Mouse (Mus musculus) CH12.LX (cell line): ENCODE results near the gene Smim24.

Experiments used
- BHLHE40 ChIP-seq: IDR thresholded peaks from 2 replicates; pipeline ENCODE4 v1.6.1; 2011; ENCODE audit warnings: mild to moderate bottlenecking, low read depth, low read length, improper control_type of control experiment
- CTCF ChIP-seq, 2 experiments: IDR thresholded peaks in 1 of 2; conservative IDR thresholded peaks in 1 of 2; 2 replicates each; pipeline ENCODE4 v1.5.1; 2011 to 2012; ENCODE audit warnings: low read depth in 2 of 2, low read length in 2 of 2, improper control_type of control experiment in 1 of 2, inconsistent platforms in 1 of 2, mild to moderate bottlenecking in 1 of 2, moderate library complexity in 1 of 2
- HCFC1 ChIP-seq: IDR thresholded peaks from 2 replicates; pipeline ENCODE4 v1.6.1; 2012; ENCODE audit warnings: low read depth, mild to moderate bottlenecking, inconsistent platforms, low read length, improper control_type of control experiment
- MAFK ChIP-seq: IDR thresholded peaks from 2 replicates; pipeline ENCODE4 v1.6.1; 2011; ENCODE audit warnings: low read length, improper control_type of control experiment; ENCODE audit not compliant: insufficient replicate concordance
- MAX ChIP-seq: IDR thresholded peaks from 2 replicates; pipeline ENCODE4 v1.6.1; 2011; ENCODE audit warnings: low read length, improper control_type of control experiment
- MEF2A ChIP-seq: IDR thresholded peaks from 2 replicates; pipeline ENCODE4 v1.6.1; 2014; ENCODE audit warnings: low read depth, mild to moderate bottlenecking, inconsistent platforms, low read length, improper control_type of control experiment, borderline replicate concordance
- MXI1 ChIP-seq: IDR thresholded peaks from 2 replicates; pipeline ENCODE4 v1.6.1; 2011; ENCODE audit warnings: mild to moderate bottlenecking, low read depth, low read length, improper control_type of control experiment
- PAX5 ChIP-seq: IDR thresholded peaks from 2 replicates; pipeline ENCODE4 v1.6.1; 2012; ENCODE audit warnings: low read length, inconsistent platforms, mixed read lengths
- POLR2A ChIP-seq: IDR thresholded peaks from 2 replicates; pipeline ENCODE4 v1.6.1; 2011; ENCODE audit warnings: low read depth, mild to moderate bottlenecking, improper control_type of control experiment, low read length
- UBTF ChIP-seq: IDR thresholded peaks from 2 replicates; pipeline ENCODE4 v1.6.1; 2012; ENCODE audit warnings: low read depth, mild to moderate bottlenecking, inconsistent platforms, low read length, improper control_type of control experiment, moderate library complexity
- USF1 ChIP-seq: IDR thresholded peaks from 2 replicates; pipeline ENCODE4 v1.6.1; 2014; ENCODE audit warnings: low read depth, mild to moderate bottlenecking, inconsistent platforms, low read length, improper control_type of control experiment
- ZC3H11A ChIP-seq: IDR thresholded peaks from 2 replicates; pipeline ENCODE4 v1.6.1; 2012; ENCODE audit warnings: low read depth, mild to moderate bottlenecking, inconsistent platforms, low read length, improper control_type of control experiment

DNA sequence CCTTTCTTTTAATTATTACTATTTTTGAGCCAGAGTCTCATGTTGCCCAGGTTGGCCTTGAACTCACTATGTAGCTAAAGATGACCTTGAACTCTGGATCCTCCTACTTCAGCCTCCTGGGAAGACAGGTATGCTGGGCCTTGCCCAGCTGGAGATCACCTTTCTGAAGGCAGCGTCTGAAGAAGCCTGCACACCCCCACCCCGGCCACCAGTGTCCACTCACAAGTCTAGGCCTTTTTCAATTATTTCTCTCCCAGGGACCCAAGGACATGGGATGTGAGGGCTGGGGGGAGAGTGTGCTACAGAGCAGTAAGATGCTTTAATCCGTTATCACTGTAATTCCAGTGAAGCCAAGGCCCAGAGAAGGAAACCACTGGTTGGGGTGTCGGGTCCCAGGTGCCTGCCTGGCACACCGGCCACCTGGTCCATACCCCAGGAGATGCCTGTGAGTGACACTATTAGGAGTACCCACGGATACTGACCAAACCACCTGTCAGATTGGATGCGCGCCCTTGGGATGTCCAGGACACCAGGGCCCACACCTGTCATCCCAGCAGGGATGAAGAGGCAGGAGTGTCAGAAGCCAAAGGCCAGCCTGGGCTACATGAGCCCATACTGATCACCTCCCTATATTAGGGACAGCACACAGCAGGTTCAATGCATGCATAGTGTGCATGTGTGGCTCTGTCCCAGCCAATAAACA, 35.1 kb downstream of the Smim24 start:
- no peak for TF ChIP-seq POLR2A
- no peak for TF ChIP-seq MAFK
- TF ChIP-seq BHLHE40: no peak
- TF ChIP-seq MEF2A: no peak
- no peak for TF ChIP-seq CTCF (conservative IDR thresholded peaks at IDR 0.05 in 1 of 2, IDR thresholded peaks at IDR 0.05 in 1 of 2; ENCODE audit: low read depth in 2 of 2, low read length in 2 of 2)
- no peak for TF ChIP-seq UBTF
- no peak for TF ChIP-seq USF1
- TF ChIP-seq ZC3H11A: no peak
- TF ChIP-seq MXI1: no peak
- no peak for TF ChIP-seq PAX5
- no peak for TF ChIP-seq HCFC1
- TF ChIP-seq MAX: no peak
